Mouse (Mus musculus) liver, postnatal 0 days (tissue): ENCODE results near the gene Ppp5c.
A peak's percentile ranks its signal among the peaks of the same experiment; 100 is the strongest.

Experiments
- CTCF ChIP-seq: sonication (generic); IDR thresholded peaks from 2 replicates; pipeline ENCODE4 v1.5.1; 2016; ENCODE audit warnings: antibody characterized with exemption, low read depth
- EP300 ChIP-seq: IDR thresholded peaks from 2 replicates; pipeline ENCODE4 v1.6.1; 2016; ENCODE audit warnings: antibody characterized with exemption, low read depth, mild to moderate bottlenecking

GRCm38 (mm10) chr7:16999233-16999632 lies 28.5 kb downstream of the Ppp5c start:
- TF ChIP-seq CTCF = no peak
- peak; percentile 56 for TF ChIP-seq EP300
